Mouse (Mus musculus): ENCODE results near the gene Skap2.

GRCm38 (mm10) chr6:51882880-51883274, 129.5 kb downstream of the Skap2 start:
- no peak for TF ChIP-seq CTCF (IDR thresholded peaks at IDR 0.05; ENCODE audit: control insufficient read depth, insufficient read depth, insufficient read length)
- TF ChIP-seq MYOG (IDR thresholded peaks at IDR 0.05; ENCODE audit: control insufficient read depth, extremely low read depth, insufficient read length): no peak
- TF ChIP-seq MAX (IDR thresholded peaks at IDR 0.05): no peak
- no peak for TF ChIP-seq MYOD1 (IDR thresholded peaks at IDR 0.05; ENCODE audit: control insufficient read depth, insufficient read length, low read depth)
